ENCODE assay signal across 8 mouse cellular contexts in the genomic region with DNA sequence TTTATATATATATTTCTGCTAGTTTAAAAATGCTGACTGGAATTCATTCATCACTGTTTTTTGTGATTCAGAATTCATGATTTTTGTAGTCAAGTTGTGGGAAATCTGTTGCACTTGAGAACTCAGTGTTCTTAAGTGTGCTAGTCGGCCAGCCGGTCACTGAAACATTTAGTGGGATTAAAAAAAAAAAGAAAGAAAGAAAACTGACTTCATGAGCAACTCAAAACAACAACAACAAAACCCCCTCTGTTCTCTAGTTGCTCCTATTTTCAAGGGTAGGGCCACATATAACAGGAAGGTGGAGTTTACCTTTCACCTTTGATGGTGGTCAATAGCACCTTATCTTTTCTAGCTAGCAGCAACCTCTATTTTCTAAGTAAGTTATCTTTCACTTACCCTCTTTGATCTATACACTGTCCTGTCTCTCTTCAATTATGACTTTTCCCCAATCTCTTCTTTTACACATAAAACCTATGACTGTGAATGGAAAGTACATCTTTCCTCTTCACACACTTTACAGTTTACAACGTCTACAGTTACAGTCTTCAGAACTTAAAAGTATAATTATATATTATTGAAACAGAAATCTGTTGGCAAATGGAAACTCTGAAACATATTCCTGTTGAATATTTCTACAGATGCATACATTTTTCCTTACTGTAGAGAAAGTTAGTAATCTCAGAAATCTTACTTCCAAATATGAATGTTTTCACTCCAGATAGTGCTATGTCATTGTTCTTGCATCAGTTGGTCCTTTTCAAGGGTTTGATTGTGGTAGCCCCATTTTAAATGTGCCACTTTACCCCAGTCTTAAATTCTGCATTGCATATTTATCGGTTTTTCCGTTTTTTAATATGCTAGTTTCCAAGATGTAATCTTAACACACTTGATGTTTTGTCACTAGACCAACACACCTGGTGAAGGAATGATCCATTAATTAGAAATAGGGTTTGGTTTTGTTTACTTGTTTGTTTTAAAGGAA. TPM values are rescaled to one million over a fixed set of nuclear protein-coding genes. Genes with fewer than 3 reads are reported as not detected.
DNase-seq lines count a peak whose midpoint lies in the region; ATAC-seq lines count a peak whose summit lies in the region.

No protein-coding gene starts in this region.

- no peak overlapping the region for H3K27ac ChIP-seq in kidney, embryonic 15.5 days
- H3K27ac ChIP-seq in brown adipose tissue, adult 24 weeks (replicated peaks; ENCODE audit: low read depth, low read length), result no peak overlapping the region
- no peak overlapping the region for H3K27ac ChIP-seq in hindbrain, embryonic 15.5 days (replicated peaks)
- no peak overlapping the region for H3K27ac ChIP-seq in midbrain, embryonic 13.5 days

- peak overlapping the region; percentile 71 for H3K4me2 ChIP-seq in kidney, embryonic 15.5 days
- H3K4me2 ChIP-seq in hindbrain, embryonic 15.5 days, result peak overlapping the region; percentile 89
- peak overlapping the region; percentile 76 for H3K4me2 ChIP-seq in midbrain, embryonic 13.5 days (replicated peaks)

- no peak for DNase-seq in kidney, postnatal 4 days
- no peak for DNase-seq in layer of hippocampus, postnatal 14 days (ENCODE audit: low spot score in 2 of 2)
- no peak for DNase-seq in left cerebral cortex, postnatal 14 days (ENCODE audit: low spot score in 2 of 2)

- intact Hi-C loops in left cerebral cortex, postnatal 14 days (cut with DNase I), result loop anchor here (5.0 kb wide), 3 partner anchors 73 to 572 kb away; a partner anchor contains a TSS

- WGBS in kidney, embryonic 15.5 days, result 38% methylated on average over 5 of the region's 5 CpGs
- WGBS in hindbrain, embryonic 15.5 days, result 41% methylated on average over 5 of the region's 5 CpGs
- 34% methylated on average over 5 of the region's 5 CpGs for WGBS in midbrain, embryonic 13.5 days

- H3K9me3 ChIP-seq in kidney, embryonic 15.5 days (replicated peaks), result no peaks in the 10 kb centered on the region
- no peaks in the 10 kb centered on the region for H3K9me3 ChIP-seq in hindbrain, embryonic 15.5 days
- H3K9me3 ChIP-seq in midbrain, embryonic 13.5 days, result no peaks in the 10 kb centered on the region

- H3K27me3 ChIP-seq in kidney, embryonic 15.5 days, result no peaks in the 10 kb centered on the region
- H3K27me3 ChIP-seq in hindbrain, embryonic 15.5 days, result no peaks in the 10 kb centered on the region
- H3K27me3 ChIP-seq in midbrain, embryonic 13.5 days, result no peaks in the 10 kb centered on the region

- H3K36me3 ChIP-seq in kidney, embryonic 15.5 days, result no peaks in the 10 kb centered on the region
- no peaks in the 10 kb centered on the region for H3K36me3 ChIP-seq in hindbrain, embryonic 15.5 days
- no peaks in the 10 kb centered on the region for H3K36me3 ChIP-seq in midbrain, embryonic 13.5 days

- ATAC-seq in kidney, embryonic 15.5 days (replicated peaks; ENCODE audit: low FRiP score), result no peak
- no peak for ATAC-seq in hindbrain, embryonic 15.5 days (ENCODE audit: low FRiP score, low read depth)
- no peak for ATAC-seq in midbrain, embryonic 13.5 days
- no peak for ATAC-seq in inflammation-experienced regulatory T-cells, adult 6 months

- H3K4me3 ChIP-seq in kidney, embryonic 15.5 days (replicated peaks), result peak overlapping the region; percentile 95
- H3K4me3 ChIP-seq in brown adipose tissue, adult 24 weeks (ENCODE audit: insufficient read depth, low read depth, low read length), result peak overlapping the region; percentile 47
- peak overlapping the region; percentile 93 for H3K4me3 ChIP-seq in hindbrain, embryonic 15.5 days
- H3K4me3 ChIP-seq in midbrain, embryonic 13.5 days (replicated peaks), result peak overlapping the region; percentile 100

- H3K4me1 ChIP-seq in kidney, embryonic 15.5 days, result peaks cover 5% of the 10 kb centered on the region; the same call in 1 of the 2 replicates
- peaks cover 2% of the 10 kb centered on the region for H3K4me1 ChIP-seq in brown adipose tissue, adult 24 weeks (ENCODE audit: control insufficient read depth, insufficient read depth, insufficient read length, low read length)
- H3K4me1 ChIP-seq in hindbrain, embryonic 15.5 days (replicated peaks), result peaks cover 27% of the 10 kb centered on the region
- H3K4me1 ChIP-seq in midbrain, embryonic 13.5 days (replicated peaks), result peaks cover 41% of the 10 kb centered on the region

- H3K9ac ChIP-seq in kidney, embryonic 15.5 days, result 0 out of 2 replicates have a peak overlapping the region, but pooled peaks have one; percentile 18
- H3K9ac ChIP-seq in hindbrain, embryonic 15.5 days, result peak overlapping the region; percentile 33; the same call in 1 of the 2 replicates
- peak overlapping the region; percentile 36; the same call in 1 of the 2 replicates for H3K9ac ChIP-seq in midbrain, embryonic 13.5 days (replicated peaks)

RNA-seq across cellular contexts. Expression of a gene that starts 4.5 kb away (rescaled TPM):
- 10.0 and 10.3 TPM in 2 replicates for polyA plus RNA-seq in kidney, embryonic 15.5 days (2015; fragmentation: Nextera tagmentation; extraction: Ambion mirVana)
- 11.3 and 12.0 TPM in 2 replicates for polyA plus RNA-seq in brown adipose tissue, adult 24 weeks (2012; ENCODE audit: insufficient read depth, insufficient read length, missing spikeins)
- polyA plus RNA-seq in hindbrain, embryonic 15.5 days (2015; fragmentation: Nextera tagmentation; extraction: Ambion mirVana), result 8.4 and 9.3 TPM in 2 replicates
- polyA plus RNA-seq in midbrain, embryonic 13.5 days (2015; fragmentation: Nextera tagmentation; extraction: Ambion mirVana), result 8.0 and 8.7 TPM in 2 replicates
- polyA plus RNA-seq in inflammation-experienced regulatory T-cells, adult 6 months (2017; shearing (Covaris generic)), result 10 to 100 TPM; 10.4 to 16.1 (median 13.1) TPM
- total RNA-seq in layer of hippocampus, postnatal 14 days (2021), result 10 to 100 TPM; 37.6 to 38.0 TPM
- 10 to 100 TPM; 34.7 to 35.6 TPM for total RNA-seq in left cerebral cortex, postnatal 14 days (2021)

Comparison
In these comparisons a context has a peak if more than half of its experiments do, and no peak if none do; other contexts are left out.
1. H3K4me3 ChIP-seq: peak in every context shown above with its lines; median percentile 100 in midbrain, embryonic 13.5 days; 95 in kidney, embryonic 15.5 days; 93 in hindbrain, embryonic 15.5 days; 47 in brown adipose tissue, adult 24 weeks.